Mouse (Mus musculus) C3H10T1/2 (cell line): ENCODE results near the gene Wdr34. TPM values are rescaled to one million over a fixed set of nuclear protein-coding genes. Genes with fewer than 3 reads are reported as not detected.

Experiments used
- polyA plus RNA-seq, 2 experiments: library from polyadenylated mRNA; unstranded; fragments of >200 nt; fragmentation: generic; extraction: Trizol; gene quantifications; one replicate each; pipeline ENCODE4 v1.2.1; 2012; ENCODE audit warnings: missing spikeins in 2 of 2

Wdr34 gene
- polyA plus RNA-seq: 10 to 100 TPM; 24.5 to 44.4 TPM

GRCm38 (mm10) chr2:30048699-30049388, at the start of gene Wdr34:
Gene Wdr34, minus strand, starts transcription at chr2:30048881.

DNA sequence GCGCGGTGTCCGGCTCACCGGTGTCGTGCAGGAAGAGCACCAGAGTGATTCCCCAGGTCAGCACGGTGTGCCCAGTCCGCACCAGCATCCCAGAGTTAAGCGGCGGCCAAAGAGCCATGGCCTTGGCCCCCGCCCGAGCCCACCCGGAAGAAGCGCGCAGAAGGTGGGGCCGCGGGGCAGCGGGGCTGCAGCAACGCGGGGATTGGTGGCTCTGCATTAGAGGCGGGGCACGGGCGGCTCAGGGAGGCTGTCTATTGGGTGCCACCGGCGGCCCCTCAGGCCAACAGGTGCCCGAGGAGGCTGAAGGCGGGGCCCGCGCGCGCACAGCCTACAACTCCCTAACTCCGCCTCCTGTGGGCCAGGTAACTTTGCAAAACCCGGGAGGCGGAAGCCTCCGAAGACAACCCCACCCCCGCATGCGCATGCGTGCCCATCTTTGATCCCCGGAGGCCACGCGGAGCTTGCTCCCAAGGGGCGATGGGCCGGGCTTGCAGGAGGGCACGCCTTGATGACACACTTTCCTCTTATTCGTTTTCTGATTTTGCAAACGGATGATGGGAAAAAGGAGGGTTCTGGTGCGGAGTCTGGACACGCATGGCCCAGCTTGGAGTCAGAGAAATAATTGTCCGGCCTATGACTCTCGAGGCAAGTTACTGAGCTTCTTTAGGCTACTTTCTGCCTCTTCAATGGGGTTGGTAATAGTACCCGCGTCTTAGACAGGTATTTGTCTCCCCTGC, 45.0 kb upstream of the Wdr34 start, which contains the start of gene Zdhhc12:
Gene Zdhhc12, minus strand, starts transcription at position 178 of the 737 bp plus-strand sequence.

DNA sequence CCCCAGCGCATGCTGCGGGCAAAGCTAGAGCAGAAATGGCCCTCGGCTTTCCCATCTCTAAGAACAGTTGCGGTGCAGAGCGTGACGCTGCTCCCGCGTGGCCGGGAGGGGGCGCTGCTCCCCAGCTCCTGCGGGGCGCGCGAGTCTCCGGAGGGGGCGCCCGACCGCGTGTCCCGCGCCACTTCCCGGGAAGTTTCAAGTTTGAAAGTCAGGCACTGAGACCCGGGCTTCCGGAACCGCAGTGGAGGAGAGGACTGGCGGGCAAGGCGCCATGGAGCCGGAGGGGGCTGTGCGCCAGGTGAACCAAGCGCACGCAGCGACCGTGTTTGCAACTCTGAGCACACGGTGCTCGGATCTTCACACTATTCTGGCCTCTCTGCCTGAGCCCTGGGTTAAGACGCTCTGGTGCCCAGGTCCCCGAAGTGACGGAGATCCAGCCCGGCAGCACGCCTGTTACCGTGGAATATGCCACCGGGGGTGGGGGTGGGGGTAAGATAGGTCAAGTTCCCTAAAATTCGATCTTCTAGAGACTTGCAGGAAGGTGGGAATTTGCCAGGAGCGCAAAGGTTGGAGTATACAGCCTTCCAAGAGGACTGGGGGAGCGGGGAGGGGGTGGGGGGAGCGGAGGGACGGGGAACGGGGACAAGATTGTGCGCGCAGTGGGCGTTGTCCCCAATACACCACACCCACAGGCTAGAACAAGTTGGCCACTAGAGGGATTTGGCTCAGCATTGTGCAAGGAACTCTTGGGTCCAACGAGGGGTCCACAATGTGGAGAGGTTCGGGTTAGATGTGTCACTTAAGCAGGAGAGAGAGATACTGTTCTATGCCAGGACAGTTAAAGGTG, 29.0 kb upstream of the Wdr34 start, which contains the start of gene Pkn3:
Gene Pkn3, plus strand, starts transcription at position 183 of the 847 bp plus-strand sequence.

GRCm38 (mm10) chr2:30057223-30057904, 8.7 kb upstream of the Wdr34 start, which contains the start of gene Set:
Gene Set, plus strand, starts transcription at chr2:30057378.

Other genes with a start within 250 kb of the Wdr34 start
- 10 to 100 TPM; 18.4 to 24.1 TPM for gene Slc27a4, start 246.2 kb downstream of the Wdr34 start, polyA plus RNA-seq
- 10 to 100 TPM; 48.4 to 54.2 TPM for gene Urm1, start 228.8 kb downstream of the Wdr34 start, polyA plus RNA-seq
- gene Cercam, start 179.7 kb downstream of the Wdr34 start, polyA plus RNA-seq: 1 to 10 TPM in 1 of 2 experiments, under 1 TPM in 1; 0.12 to 2.1 TPM
- 10 to 100 TPM in 1 of 2 experiments, 1 to 10 TPM in 1; 8.9 to 31.3 TPM for gene Odf2, start 159.7 kb downstream of the Wdr34 start, polyA plus RNA-seq
- gene Gle1, start 113.5 kb downstream of the Wdr34 start, polyA plus RNA-seq: 10 to 100 TPM; 14.2 to 23.3 TPM
- gene Sptan1, start 83.3 kb downstream of the Wdr34 start, polyA plus RNA-seq: 100 to 1,000 TPM in 1 of 2 experiments, 10 to 100 TPM in 1; 22.2 to 162 TPM
- 10 to 100 TPM; 40.5 to 75.5 TPM for gene Set, start 8.5 kb upstream of the Wdr34 start, polyA plus RNA-seq
- gene Pkn3, start 28.8 kb upstream of the Wdr34 start, polyA plus RNA-seq: 10 to 100 TPM in 1 of 2 experiments, 1 to 10 TPM in 1; 4.4 to 10.5 TPM
- 10 to 100 TPM; 14.7 to 19.7 TPM for gene Zdhhc12, start 44.8 kb upstream of the Wdr34 start, polyA plus RNA-seq
- 10 to 100 TPM in 1 of 2 experiments, 1 to 10 TPM in 1; 4.4 to 21.5 TPM for gene Zer1, start 75.7 kb upstream of the Wdr34 start, polyA plus RNA-seq
- 10 to 100 TPM; 13.9 to 25.8 TPM for gene Tbc1d13, start 84.9 kb upstream of the Wdr34 start, polyA plus RNA-seq
- 10 to 100 TPM; 10.4 to 13.7 TPM for gene Endog, start 122.6 kb upstream of the Wdr34 start, polyA plus RNA-seq
- gene Spout1, start 129.6 kb upstream of the Wdr34 start, polyA plus RNA-seq: 10 to 100 TPM; 26.1 to 26.9 TPM
- gene Kyat1, start 157.0 kb upstream of the Wdr34 start, polyA plus RNA-seq: 1 to 10 TPM; 1.1 to 5.2 TPM
- gene Lrrc8a, start 188.8 kb upstream of the Wdr34 start, polyA plus RNA-seq: 10 to 100 TPM in 1 of 2 experiments, 1 to 10 TPM in 1; 3.1 to 16.0 TPM
- gene Gm28035, start 191.7 kb upstream of the Wdr34 start, polyA plus RNA-seq: under 1 TPM in 1 of 2 experiments, not detected in 1; 0.93 TPM
- gene Phyhd1, start 217.3 kb upstream of the Wdr34 start, polyA plus RNA-seq: 10 to 100 TPM in 1 of 2 experiments, 1 to 10 TPM in 1; 1.5 to 68.0 TPM
- under 1 TPM in 1 of 2 experiments, not detected in 1; 0.13 TPM for gene Gm28038, start 232.2 kb upstream of the Wdr34 start, polyA plus RNA-seq
- 10 to 100 TPM; 17.9 to 22.9 TPM for gene Dolk, start 237.5 kb upstream of the Wdr34 start, polyA plus RNA-seq
- gene Nup188, start 237.5 kb upstream of the Wdr34 start, polyA plus RNA-seq: 10 to 100 TPM; 20.9 to 25.4 TPM